Mouse (Mus musculus) embryonic stem cell, embryonic (primary cell): Measurements from ENCODE around the gene Dnajb1.

Source experiments
- CTCF ChIA-PET, 4 experiments: fragments of 300-600 bp in 2 of 4; fragments of 350-600 bp in 2 of 4; sonication (Branson Sonifier 250); formaldehyde crosslinking; loops; one replicate each; lab custom pipeline; 2022; ENCODE audit warnings: inconsistent platforms in 2 of 4; lab: Charles Lee
- POLR2A ChIA-PET, 4 experiments: fragments of 300-600 bp in 2 of 4; fragments of 350-600 bp in 2 of 4; sonication (Branson Sonifier 250); formaldehyde crosslinking; loops; one replicate each; lab custom pipeline; 2022; ENCODE audit warnings: antibody characterized with exemption in 4 of 4, inconsistent platforms in 1 of 4; lab: Charles Lee

Dnajb1 gene

GRCm38 (mm10) chr8:83590488-83591023 is 17.4 kb upstream of the Dnajb1 start:
- POLR2A ChIA-PET = interaction anchor here in 3 of 4 experiments (1.0 to 9.1 kb wide), 9 partner anchors 8 to 23 kb away, joined by 3 to 67 read pairs (median 10); partner anchors contain the start of genes Dnajb1 (in 2 of the 3), Tecr (in 2 of the 3) and Ndufb7 (in 1 of the 3)
- CTCF ChIA-PET = interaction anchor here in 3 of 4 experiments (0.6 to 1.6 kb wide), 3 partner anchors 24 to 186 kb away, joined by 3 to 4 read pairs (median 3); partner anchors contain the start of gene Ndufb7 (in 1 of the 3)

- CTCF ChIA-PET = interaction anchor here in 1 of 4 experiments (1.0 kb wide), 1 partner anchor 307 kb away, joined by 4 read pairs; the partner anchor contains the start of gene Adgrl1
These were observed 15.3 kb upstream of the Dnajb1 start for GRCm38 (mm10) chr8:83592682-83593081.

DNA sequence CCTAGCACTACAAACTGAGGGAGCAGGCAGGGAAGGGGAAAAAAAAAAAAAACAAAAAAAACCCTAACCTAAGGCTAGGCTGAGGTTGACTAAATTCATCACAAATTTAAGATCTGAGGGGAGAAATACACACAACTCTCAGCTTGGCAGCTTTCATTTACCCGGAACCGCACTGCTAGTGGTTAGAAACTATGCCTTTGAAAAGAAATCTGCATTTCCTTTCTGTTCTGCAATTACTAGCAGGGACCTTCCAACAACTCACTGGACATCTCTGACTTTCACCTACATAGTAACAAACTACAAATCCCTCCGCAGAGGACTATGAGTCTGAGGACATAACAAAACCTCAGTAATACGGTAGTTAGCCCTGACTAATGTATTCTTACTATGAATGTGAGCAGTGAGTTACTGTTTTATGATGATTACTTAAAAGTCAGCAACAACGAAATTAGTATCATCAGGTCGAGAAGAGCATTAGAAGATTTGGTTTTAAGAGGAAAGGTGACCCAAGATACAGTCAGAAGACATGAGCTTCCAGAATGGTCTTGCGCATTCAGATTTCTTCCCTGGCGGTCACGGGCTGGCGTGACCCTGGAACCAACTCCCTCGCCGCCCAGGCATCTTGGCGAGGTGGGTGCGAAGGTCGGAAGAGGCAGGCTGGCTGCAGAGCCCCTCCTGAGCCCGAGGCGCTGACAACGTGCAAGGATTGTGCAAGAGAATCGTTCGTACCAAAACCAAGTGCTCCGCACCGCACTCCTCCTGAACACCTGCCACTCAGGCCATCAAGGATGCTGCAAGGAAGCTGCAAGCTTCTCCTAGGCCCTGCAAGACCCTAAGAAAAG is 14.4 kb upstream of the Dnajb1 start:
- ChIA-PET CTCF (interaction anchor here in 2 of 4 experiments (0.6 to 1.1 kb wide), 3 partner anchors 27 to 363 kb away, joined by 3 to 4 read pairs (median 3); partner anchors contain the start of gene Ndufb7 (in 1 of the 2)), POLR2A (interaction anchor here in 3 of 4 experiments (0.7 to 9.1 kb wide), 24 partner anchors 7 to 434 kb away, joined by 3 to 67 read pairs (median 6); partner anchors contain the start of genes Tecr (in 3 of the 3), Dnajb1 (in 2 of the 3), Ndufb7 (in 2 of the 3) and Asf1b (in 1 of the 3))

More at GRCm38 (mm10) chr8:83592682-83593081, 15.3 kb upstream of the Dnajb1 start:
- POLR2A ChIA-PET = interaction anchor here in 3 of 4 experiments (0.7 to 9.1 kb wide), 15 partner anchors 9 to 363 kb away, joined by 3 to 67 read pairs (median 5); partner anchors contain the start of genes Dnajb1 (in 3 of the 3), Tecr (in 3 of the 3), Asf1b (in 1 of the 3) and Gm10644 (in 1 of the 3)

DNA sequence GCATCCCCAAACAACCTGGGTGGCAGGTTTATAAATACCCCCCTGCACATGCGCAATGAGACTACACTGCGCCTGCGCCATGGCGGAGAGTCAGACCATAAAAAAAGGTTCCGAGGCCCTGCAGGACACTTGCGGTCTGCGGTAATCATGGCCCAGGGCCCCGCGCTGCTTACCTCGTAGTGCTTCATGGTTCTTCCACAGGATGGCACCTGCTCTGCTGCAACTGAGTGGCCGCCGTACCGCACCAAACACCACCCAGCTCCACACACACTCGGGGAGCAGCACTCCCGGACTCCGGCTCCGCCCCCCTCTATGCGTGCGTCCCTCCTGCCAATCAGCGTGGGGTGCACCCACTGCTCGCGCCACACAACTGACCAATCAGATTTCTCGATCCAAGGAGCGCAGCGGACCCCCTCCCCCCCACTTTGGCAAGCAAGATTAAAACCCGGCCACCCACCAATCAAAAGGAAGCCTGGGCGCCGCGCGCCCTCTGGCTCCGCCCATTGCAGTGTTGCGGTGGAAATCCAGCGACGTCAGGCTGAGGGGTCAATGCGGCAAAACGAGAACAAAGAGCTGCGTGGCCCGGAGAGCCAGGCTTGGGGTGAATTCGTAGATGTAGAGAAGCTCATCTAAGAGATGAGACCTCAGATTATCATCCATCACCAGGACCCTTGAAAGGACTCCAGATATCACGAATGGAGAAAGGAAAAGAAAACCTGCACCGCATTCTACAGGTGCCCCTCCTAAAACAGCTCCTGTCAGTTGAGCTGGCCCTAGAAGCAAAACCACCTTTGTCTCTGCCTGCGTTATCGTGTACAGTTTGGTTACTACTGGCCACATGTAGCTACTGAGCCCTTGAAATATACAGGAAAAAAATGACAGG is 13.6 kb upstream of the Dnajb1 start:
- POLR2A ChIA-PET = interaction anchor here (0.6 to 9.1 kb wide), 35 partner anchors 8 to 441 kb away, joined by 3 to 67 read pairs (median 4); partner anchors contain the start of genes Tecr (in 4 of the 4), Dnajb1 (in 3 of the 4), Asf1b (in 2 of the 4) and Gm10644 (in 2 of the 4)
- CTCF ChIA-PET = interaction anchor here in 3 of 4 experiments (0.6 to 1.1 kb wide), 20 partner anchors 12 to 1035 kb away, joined by 3 to 6 read pairs (median 3); partner anchors contain the start of genes Ndufb7 (in 1 of the 3) and Tecr (in 1 of the 3)

DNA sequence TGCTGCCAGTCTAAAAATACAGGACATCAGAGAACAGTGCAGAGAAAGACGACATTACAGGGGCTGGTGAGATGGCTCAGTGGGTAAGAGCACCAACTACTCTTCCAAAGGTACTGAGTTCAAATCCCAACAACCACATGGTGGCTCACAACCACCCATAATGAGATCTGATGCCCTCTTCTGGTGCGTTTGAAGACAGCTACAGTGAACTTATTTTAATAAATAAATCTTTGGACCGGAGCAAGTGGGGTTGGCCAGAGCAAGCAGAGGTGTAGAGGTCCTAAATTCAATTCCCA is 13.0 kb upstream of the Dnajb1 start:
- CTCF ChIA-PET = interaction anchor here in 3 of 4 experiments (0.6 to 1.1 kb wide), 17 partner anchors 12 to 1035 kb away, joined by 3 to 6 read pairs (median 4); partner anchors contain the start of genes Ndufb7 (in 1 of the 3) and Tecr (in 1 of the 3)
- POLR2A ChIA-PET = interaction anchor here (0.6 to 9.1 kb wide), 30 partner anchors 9 to 441 kb away, joined by 3 to 67 read pairs (median 6); partner anchors contain the start of genes Tecr (in 4 of the 4), Dnajb1 (in 3 of the 4), Ndufb7 (in 2 of the 4) and Asf1b (in 1 of the 4)

DNA sequence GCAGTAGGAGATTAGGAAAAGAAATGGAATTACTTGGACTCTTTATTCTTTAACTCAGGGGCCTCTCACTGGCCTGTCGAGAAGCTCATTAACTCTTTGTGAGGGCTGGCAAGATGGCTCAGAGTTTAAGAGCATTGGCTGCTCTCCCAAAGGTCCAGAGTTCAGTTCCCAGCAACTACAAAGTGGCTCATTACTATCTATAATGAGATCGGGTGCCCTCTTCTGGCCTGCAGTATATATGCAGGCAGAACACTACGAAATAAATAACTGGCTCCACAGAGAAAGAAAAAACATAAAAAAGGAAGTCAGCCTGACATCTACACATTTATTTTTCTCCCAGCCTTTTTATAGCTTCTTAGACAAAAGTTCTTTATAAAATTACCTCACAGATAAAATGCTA is 11.6 kb upstream of the Dnajb1 start:
- POLR2A ChIA-PET = interaction anchor here in 2 of 4 experiments (0.6 to 3.8 kb wide), 6 partner anchors 11 to 264 kb away, joined by 3 to 35 read pairs (median 4); partner anchors contain the start of genes Dnajb1 (in 2 of the 2), Tecr (in 2 of the 2) and Elmod2 (in 1 of the 2)
- CTCF ChIA-PET = interaction anchor here in 2 of 4 experiments (0.7 to 2.5 kb wide), 5 partner anchors 11 to 61 kb away, joined by 3 to 14 read pairs (median 3); partner anchors contain the start of genes Dnajb1 (in 1 of the 2) and Tecr (in 1 of the 2)

- ChIA-PET POLR2A (interaction anchor here (0.6 to 3.8 kb wide), 9 partner anchors 8 to 1281 kb away, joined by 3 to 35 read pairs (median 3); partner anchors contain the start of genes Dnajb1 (in 2 of the 4) and Tecr (in 2 of the 4)), CTCF (interaction anchor here (0.9 to 2.5 kb wide), 11 partner anchors 9 to 33 kb away, joined by 3 to 14 read pairs (median 4); partner anchors contain the start of gene Tecr (in 1 of the 4))
These were observed 9.8 kb upstream of the Dnajb1 start for GRCm38 (mm10) chr8:83598146-83598545.

DNA sequence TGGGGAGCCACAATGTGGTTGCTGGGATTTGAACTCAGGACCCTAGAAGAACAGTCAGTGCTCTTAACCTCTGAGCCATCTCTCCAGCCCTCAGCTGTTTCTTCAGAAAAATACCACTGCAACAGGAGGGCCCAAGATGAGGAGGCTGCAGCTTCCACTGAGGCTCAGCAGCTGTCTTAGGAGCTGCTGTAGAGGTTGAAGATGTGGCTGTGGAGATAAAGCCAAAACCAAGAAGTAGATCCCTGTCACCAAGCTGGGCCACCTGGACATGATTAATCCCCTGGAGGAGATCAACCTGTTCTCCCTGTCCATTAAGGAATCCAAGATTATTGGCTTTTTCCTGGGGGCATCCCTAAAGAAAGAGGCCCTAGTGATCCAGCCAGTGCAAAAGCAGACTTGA is 8.2 kb upstream of the Dnajb1 start:
- ChIA-PET POLR2A (interaction anchor here in 2 of 4 experiments (1.0 to 2.8 kb wide), 5 partner anchors 9 to 140 kb away, joined by 3 to 9 read pairs (median 5); no protein-coding TSS in a partner anchor), CTCF (interaction anchor here in 2 of 4 experiments (0.6 to 2.1 kb wide), 2 partner anchors 22 to 23 kb away, joined by 7 to 13 read pairs; no protein-coding TSS in a partner anchor)

DNA sequence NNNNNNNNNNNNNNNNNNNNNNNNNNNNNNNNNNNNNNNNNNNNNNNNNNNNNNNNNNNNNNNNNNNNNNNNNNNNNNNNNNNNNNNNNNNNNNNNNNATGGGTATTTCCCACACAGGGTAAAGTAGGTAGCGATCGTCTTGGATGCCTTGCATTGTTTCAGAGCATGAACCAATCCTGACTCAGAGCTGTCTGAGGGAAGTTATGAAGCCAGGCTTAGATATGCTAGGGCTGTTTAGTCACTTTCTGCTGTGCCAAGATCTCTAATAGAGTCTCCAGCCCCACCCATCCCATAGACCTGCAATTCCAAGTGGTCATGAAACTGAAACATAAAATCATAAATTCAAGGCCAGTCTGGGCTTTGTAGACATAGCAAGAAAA is 5.4 kb upstream of the Dnajb1 start:
- CTCF ChIA-PET = interaction anchor here in 3 of 4 experiments (0.9 to 1.8 kb wide), 4 partner anchors 20 to 58 kb away, joined by 3 to 15 read pairs (median 5); no protein-coding TSS in a partner anchor

GRCm38 (mm10) chr8:83608398-83608829 is 421 bp downstream of the Dnajb1 start:
- CTCF ChIA-PET = interaction anchor here in 3 of 4 experiments (0.6 to 3.2 kb wide), 13 partner anchors 14 to 348 kb away, joined by 3 to 28 read pairs (median 5); partner anchors contain the start of genes Asf1b (in 1 of the 3), Gm10644 (in 1 of the 3) and Ndufb7 (in 1 of the 3)
- POLR2A ChIA-PET = interaction anchor here (0.5 to 6.1 kb wide), 61 partner anchors 8 to 835 kb away, joined by 3 to 59 read pairs (median 5); partner anchors contain the start of genes Asf1b (in 2 of the 4), Ddx39 (in 2 of the 4), Gipc1 (in 2 of the 4) and Gm10644 (in 2 of the 4)

More for the DNA sequence above, 5.4 kb upstream of the Dnajb1 start:
- POLR2A ChIA-PET = interaction anchor here in 2 of 4 experiments (1.2 to 2.8 kb wide), 6 partner anchors 12 to 353 kb away, joined by 3 to 8 read pairs (median 4); partner anchors contain the start of genes Asf1b (in 1 of the 2) and Gm10644 (in 1 of the 2)

GRCm38 (mm10) chr8:83609086-83609485 is 1.1 kb downstream of the Dnajb1 start:
- ChIA-PET POLR2A (interaction anchor here (0.6 to 6.1 kb wide), 55 partner anchors 7 to 835 kb away, joined by 3 to 59 read pairs (median 5); partner anchors contain the start of genes Asf1b (in 2 of the 4), Ddx39 (in 2 of the 4), Gipc1 (in 2 of the 4) and Gm10644 (in 2 of the 4)), CTCF (interaction anchor here in 3 of 4 experiments (0.6 to 3.2 kb wide), 7 partner anchors 11 to 346 kb away, joined by 4 to 28 read pairs (median 10); partner anchors contain the start of genes Asf1b (in 1 of the 3) and Gm10644 (in 1 of the 3))

DNA sequence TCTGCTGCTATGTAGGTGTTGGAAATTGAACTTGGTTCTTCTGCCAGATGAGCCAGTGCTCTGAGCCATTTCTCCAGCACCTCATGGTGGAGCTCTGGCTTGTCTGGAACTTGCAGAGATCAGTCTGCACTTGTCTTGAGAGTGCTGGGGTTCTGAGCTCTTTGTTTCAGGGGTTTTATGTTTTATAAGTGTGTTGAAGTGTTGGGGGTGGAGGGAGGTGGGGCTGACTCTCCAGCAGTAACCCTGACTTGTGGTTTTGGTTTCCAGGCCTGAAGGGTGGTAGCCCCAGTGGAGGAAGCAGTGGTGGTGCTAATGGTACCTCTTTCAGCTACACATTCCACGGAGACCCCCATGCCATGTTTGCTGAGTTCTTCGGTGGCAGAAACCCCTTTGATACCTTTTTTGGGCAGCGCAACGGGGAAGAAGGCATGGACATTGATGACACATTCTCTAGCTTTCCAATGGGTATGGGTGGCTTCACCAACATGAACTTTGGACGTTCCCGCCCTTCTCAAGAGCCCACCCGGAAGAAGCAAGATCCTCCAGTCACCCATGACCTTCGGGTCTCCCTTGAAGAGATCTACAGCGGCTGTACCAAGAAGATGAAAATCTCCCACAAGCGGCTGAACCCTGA is 1.7 kb downstream of the Dnajb1 start:
- ChIA-PET CTCF (interaction anchor here in 2 of 4 experiments (0.6 to 3.2 kb wide), 4 partner anchors 12 to 53 kb away, joined by 4 to 28 read pairs (median 7); no protein-coding TSS in a partner anchor), POLR2A (interaction anchor here (0.6 to 6.1 kb wide), 29 partner anchors 9 to 492 kb away, joined by 3 to 59 read pairs (median 7); partner anchors contain the start of genes Asf1b (in 1 of the 4), Ddx39 (in 1 of the 4) and Gm10644 (in 1 of the 4))

- CTCF ChIA-PET = interaction anchor here in 2 of 4 experiments (1.6 to 2.4 kb wide), 3 partner anchors 10 to 11 kb away, joined by 6 to 8 read pairs (median 7); no protein-coding TSS in a partner anchor
- POLR2A ChIA-PET = interaction anchor here in 2 of 4 experiments (0.6 to 1.6 kb wide), 6 partner anchors 11 to 370 kb away, joined by 3 to 7 read pairs (median 4); partner anchors contain the start of genes Ddx39 (in 1 of the 2) and Pkn1 (in 1 of the 2)
These were observed 3.9 kb downstream of the Dnajb1 start for GRCm38 (mm10) chr8:83611921-83612320.

DNA sequence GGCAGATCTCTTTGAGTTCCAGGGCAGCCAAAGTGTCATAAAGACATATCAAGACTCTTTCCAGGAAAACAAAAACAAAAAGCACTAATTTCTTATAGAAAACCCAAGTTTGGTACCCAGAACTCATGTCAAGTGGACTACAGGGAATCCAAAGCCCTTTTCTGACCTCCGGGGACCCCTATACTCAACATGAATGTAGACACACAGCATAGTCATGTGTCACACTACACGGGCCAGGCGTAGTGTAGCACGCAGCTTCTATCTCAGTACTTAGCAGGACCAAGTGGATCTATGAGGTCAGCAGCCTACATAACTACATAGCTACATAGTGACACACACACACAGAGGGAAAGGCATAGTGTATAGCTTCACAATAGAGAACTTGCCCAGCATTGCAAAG is 5.7 kb downstream of the Dnajb1 start:
- CTCF ChIA-PET = interaction anchor here in 2 of 4 experiments (2.0 to 2.4 kb wide), 2 partner anchors 9 kb away, joined by 7 to 8 read pairs; no protein-coding TSS in a partner anchor
- POLR2A ChIA-PET = interaction anchor here in 2 of 4 experiments (0.6 to 1.7 kb wide), 3 partner anchors 9 to 32 kb away, joined by 3 to 5 read pairs (median 4); no protein-coding TSS in a partner anchor
